Mouse (Mus musculus): ENCODE results near the gene Nkx1-2. TPM values are rescaled to one million over a fixed set of nuclear protein-coding genes. Genes with fewer than 3 reads are reported as not detected.

Nkx1-2 gene
- polyA plus RNA-seq, 1 experiment from 2014 or later, result 0.80 TPM

DNA sequence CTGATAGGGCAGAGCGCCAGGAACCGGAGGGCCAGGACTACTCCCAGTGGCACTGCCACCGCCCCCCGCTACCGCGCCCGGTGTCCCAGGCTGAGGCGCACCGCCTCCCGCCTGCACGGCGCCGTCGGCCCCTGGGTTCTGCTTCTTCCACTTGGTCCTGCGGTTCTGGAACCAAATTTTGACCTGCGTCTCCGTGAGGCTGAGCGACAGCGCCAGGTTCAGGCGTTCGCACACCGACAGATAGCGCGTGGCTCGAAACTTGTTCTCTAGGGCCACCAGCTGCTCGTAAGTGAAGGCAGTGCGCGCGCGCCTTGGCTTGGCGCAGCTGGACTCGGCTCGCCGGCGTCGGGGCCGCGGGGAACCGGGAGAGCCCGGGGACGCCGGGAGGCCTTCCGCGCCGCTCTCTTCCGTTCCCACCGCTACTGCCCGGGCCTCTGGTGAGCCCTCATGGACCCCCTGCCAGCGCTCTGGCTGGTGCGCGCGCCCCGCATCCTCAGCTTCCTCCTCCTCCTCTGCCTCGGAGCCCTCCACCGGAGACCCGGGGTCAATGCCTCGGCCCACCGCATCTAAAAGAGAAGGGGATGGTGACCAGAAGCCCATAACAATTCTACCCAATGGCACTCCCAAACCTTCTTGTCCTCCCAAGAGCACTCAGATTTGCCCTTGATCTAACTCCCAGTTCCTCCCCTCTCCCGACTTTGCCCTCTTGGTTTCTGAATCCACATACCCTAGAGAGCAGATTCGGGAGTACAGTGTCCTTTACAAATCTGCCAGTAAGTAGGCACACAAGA, 2.0 kb downstream of the Nkx1-2 start:
- Histone ChIP-seq H3K4me1 (peaks cover 58% of the 10 kb centered on the region), H3K27me3 (ENCODE audit: low read depth, poor library complexity, severe bottlenecking) (peaks cover 97% of the 10 kb centered on the region), H3K27ac (replicated peaks) (no peak overlapping the region), H3K4me3 (peak overlapping the region; percentile 61), H3K36me3 (no peaks in the 10 kb centered on the region), H3K9me3 (replicated peaks) (no peaks in the 10 kb centered on the region)
- under 1% methylated on average over 60 of the region's 60 CpGs for WGBS
- peak; percentile 59 for DNase-seq (ENCODE audit: low spot score)

DNA sequence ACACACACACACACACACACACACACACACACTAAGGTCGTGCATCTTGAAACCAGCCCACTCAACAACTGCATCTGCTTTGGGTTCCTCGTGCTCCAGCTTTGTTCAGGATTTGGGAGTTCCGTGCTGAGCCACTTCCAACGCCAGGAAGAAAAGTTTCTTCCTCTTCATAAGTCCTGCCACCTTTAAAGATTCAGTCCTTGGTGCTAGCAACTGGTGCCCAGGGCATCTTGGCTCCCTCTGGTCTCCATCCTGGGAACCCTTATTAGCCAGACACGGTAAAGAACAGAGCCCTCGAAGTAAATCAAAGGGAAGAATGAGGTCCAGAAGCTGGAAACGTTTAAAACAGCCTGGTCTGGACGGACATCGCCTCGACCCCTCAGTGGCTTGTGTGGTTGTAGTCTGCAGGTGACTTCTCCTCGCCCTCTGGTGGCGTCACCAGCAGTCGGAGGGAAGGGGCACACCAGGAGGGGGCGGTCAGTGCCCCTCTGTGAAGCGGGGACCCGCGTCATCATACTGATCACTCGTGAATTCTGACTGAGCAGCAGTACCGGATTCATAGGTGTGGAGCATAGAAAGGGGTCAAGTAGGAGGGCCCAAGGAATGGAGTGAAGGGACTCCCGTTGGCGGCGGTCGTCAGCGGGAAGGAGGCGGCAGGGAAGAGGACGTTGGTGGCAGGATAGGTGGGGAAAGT, 2.7 kb downstream of the Nkx1-2 start:
- WGBS, result 5% methylated on average over 26 of the region's 26 CpGs
- Histone ChIP-seq H3K27ac (replicated peaks) (no peak overlapping the region), H3K27me3 (ENCODE audit: low read depth, poor library complexity, severe bottlenecking) (peaks cover 94% of the 10 kb centered on the region), H3K4me1 (peaks cover 51% of the 10 kb centered on the region), H3K36me3 (no peaks in the 10 kb centered on the region), H3K4me3 (peak overlapping the region; percentile 61), H3K9me3 (replicated peaks) (no peaks in the 10 kb centered on the region)
- peak; percentile 33 for DNase-seq (ENCODE audit: low spot score)

DNA sequence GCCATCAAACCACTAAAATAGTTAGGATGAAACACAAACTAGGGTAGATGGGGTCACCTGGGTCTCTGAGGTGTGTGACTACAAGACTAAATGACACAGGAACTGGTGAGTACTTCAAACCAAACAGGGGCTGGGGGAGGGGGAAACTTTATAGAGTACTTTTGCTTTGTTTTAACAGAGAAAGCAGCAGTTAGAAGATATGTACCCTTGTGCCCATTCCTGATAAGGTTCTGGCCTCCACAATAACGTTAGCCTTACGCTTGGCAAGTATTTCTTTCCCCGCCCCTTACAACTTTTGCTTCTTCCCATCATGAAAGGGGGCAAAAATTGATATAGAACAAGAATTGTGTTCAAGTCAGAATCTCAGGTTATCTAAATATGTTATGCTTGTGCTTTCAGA, 3.6 kb downstream of the Nkx1-2 start:
- Histone ChIP-seq H3K27me3 (ENCODE audit: low read depth, poor library complexity, severe bottlenecking) (peaks cover 87% of the 10 kb centered on the region), H3K36me3 (no peaks in the 10 kb centered on the region), H3K9me3 (replicated peaks) (no peaks in the 10 kb centered on the region), H3K4me3 (no peak overlapping the region), H3K4me1 (peaks cover 42% of the 10 kb centered on the region), H3K27ac (replicated peaks) (no peak overlapping the region)
- no peak for DNase-seq (ENCODE audit: low spot score)
- WGBS, result 80% methylated on average over 3 of the region's 3 CpGs

DNA sequence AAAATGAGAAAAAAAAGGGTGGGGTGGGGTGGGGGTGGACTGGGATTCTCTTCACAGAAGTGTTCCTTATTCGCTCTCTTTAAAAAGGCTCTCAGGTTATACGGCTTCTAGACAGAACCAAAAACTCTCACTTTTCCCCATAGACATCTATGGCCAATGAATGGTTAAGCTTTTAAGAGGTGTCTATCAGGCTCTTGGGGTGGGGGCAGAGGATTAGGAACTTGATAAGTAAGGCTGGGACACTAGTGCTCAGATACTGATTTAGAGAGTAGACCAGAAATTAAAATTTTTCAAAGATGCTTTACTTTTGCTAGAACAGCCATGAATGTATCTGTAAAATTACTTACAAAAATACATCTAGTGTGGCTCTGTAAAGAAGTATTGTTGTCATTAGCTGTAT, 5.1 kb downstream of the Nkx1-2 start:
- Histone ChIP-seq H3K9me3 (replicated peaks) (no peaks in the 10 kb centered on the region), H3K4me3 (no peak overlapping the region), H3K4me1 (peaks cover 27% of the 10 kb centered on the region), H3K36me3 (no peaks in the 10 kb centered on the region), H3K27me3 (ENCODE audit: low read depth, poor library complexity, severe bottlenecking) (peaks cover 72% of the 10 kb centered on the region), H3K27ac (replicated peaks) (no peak overlapping the region)
- DNase-seq (ENCODE audit: low spot score), result no peak
- whole genome bisulfite sequencing, result 90% methylated on average over 2 of the region's 2 CpGs

DNA sequence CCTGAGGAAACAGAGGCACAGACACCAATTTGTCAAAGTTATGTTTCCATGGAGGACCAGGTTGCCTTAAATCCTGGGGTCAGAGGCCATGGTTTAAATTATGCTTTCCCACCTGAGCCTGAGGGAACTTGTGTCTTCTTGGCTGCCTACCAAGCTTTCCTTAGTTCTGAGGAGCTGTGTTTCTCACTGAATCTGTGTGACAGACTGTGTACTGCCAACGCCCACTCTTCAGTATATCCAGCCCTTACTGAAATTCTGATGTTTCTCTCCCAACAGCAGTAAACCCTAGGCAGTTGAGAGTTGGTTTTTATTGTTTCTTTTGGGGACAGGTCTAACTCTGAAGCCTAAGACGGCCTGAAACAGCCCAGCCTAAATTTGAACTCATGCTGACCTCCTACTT, 5.7 kb downstream of the Nkx1-2 start:
- 71% methylated on average over 2 of the region's 2 CpGs for WGBS
- Histone ChIP-seq H3K27me3 (ENCODE audit: low read depth, poor library complexity, severe bottlenecking) (peaks cover 66% of the 10 kb centered on the region), H3K4me1 (peaks cover 22% of the 10 kb centered on the region), H3K36me3 (no peaks in the 10 kb centered on the region), H3K4me3 (no peak overlapping the region), H3K27ac (replicated peaks) (no peak overlapping the region), H3K9me3 (replicated peaks) (no peaks in the 10 kb centered on the region)
- DNase-seq (ENCODE audit: low spot score), result no peak

DNA sequence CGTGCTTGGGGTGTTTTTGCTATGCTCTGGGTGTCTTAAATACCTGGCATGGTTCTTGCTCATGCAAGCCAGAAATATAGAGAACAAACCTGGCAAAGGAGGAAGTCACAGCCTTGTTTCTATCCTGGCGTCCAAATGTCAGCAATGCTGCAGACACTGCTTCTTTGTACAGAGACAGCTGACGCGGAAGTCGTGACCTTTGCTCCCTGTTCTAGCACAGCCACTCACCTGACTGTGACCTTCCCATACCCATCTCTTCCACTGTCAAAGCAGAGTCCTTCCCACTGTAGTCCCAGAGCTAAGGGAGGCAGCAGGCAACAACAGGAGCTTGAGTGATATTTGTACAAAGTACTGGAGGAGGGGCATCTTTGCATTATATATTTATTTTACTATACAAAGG, 9.8 kb downstream of the Nkx1-2 start:
- Histone ChIP-seq H3K4me1 (no peaks in the 10 kb centered on the region), H3K27ac (replicated peaks) (no peak overlapping the region), H3K27me3 (ENCODE audit: low read depth, poor library complexity, severe bottlenecking) (peaks cover 25% of the 10 kb centered on the region), H3K4me3 (no peak overlapping the region), H3K9me3 (replicated peaks) (no peaks in the 10 kb centered on the region), H3K36me3 (no peaks in the 10 kb centered on the region)
- WGBS, result 66% methylated on average over 5 of the region's 5 CpGs
- no peak for DNase-seq (ENCODE audit: low spot score)

DNA sequence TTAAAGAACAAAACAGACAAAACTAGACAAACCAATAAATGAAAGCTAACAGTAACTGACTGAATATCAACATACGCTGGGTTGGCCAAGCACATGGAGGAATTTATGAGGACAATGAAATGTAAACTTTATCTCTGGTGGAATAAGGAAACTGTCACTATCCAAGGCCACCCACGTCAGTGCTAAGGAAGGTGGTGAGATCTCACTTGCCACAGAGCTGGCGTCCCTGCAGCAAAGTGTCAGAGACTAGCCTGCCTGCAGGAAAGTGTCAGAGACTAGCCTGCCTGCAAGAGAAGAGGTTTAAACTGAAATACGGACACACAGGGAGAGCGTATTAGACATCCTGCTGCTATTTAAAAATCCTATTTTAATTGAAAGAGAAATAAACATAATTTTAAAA, 12.3 kb downstream of the Nkx1-2 start:
- no peak overlapping the region for H3K27ac ChIP-seq (replicated peaks)
- no peak overlapping the region for H3K4me3 ChIP-seq
- DNase-seq (ENCODE audit: low spot score), result no peak
- H3K27me3 ChIP-seq (ENCODE audit: low read depth, poor library complexity, severe bottlenecking), result peaks cover 5% of the 10 kb centered on the region; the same call in 1 of the 2 replicates
- WGBS, result 74% methylated on average over 5 of the region's 5 CpGs
- no peaks in the 10 kb centered on the region for H3K36me3 ChIP-seq
- H3K9me3 ChIP-seq (replicated peaks), result no peaks in the 10 kb centered on the region
- no peaks in the 10 kb centered on the region for H3K4me1 ChIP-seq

DNA sequence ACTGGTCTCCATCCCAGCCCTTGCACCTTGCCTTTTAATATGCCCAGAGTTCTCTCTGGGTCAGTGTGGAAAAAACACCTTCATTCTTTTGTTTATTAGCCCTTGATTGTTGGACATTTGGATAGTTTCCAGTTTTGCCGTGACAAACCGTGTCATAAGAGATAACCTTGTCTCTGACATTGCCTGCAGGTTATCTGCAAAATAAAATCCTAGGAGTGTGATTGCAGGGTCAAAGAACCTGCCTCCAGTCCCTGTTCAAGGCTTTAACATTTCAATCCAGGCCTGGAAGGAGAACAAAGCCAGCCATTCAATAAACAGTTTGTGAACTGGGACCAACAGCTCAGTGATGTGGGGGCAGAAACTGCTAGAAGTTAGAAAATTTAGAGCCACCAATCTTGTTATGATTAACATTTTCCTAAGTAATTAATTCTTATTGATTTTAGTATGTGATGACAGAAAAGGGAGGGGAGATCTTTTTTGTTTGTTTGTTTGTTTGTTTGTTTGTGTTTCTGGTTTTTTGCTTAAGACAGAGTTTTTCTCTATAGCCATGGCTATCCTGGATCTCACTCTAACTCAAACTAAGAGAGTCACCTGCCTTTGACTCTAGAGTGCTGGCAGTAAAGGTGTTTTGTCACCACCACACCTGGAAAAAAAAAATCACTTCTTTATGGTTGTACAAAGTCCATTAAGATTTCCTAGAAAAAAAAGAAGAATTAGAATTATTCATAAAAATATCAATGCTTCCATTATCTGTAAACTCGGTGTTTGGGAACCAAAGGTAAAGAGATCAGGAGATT, 13.5 kb downstream of the Nkx1-2 start:
- peaks cover 4% of the 10 kb centered on the region; the same call in 1 of the 2 replicates for H3K27me3 ChIP-seq (ENCODE audit: low read depth, poor library complexity, severe bottlenecking)
- no peak for DNase-seq (ENCODE audit: low spot score)
- H3K4me3 ChIP-seq, result no peak overlapping the region
- 90% methylated on average over 3 of the region's 3 CpGs for WGBS
- H3K9me3 ChIP-seq (replicated peaks), result no peaks in the 10 kb centered on the region
- H3K4me1 ChIP-seq, result no peaks in the 10 kb centered on the region
- no peak overlapping the region for H3K27ac ChIP-seq (replicated peaks)
- no peaks in the 10 kb centered on the region for H3K36me3 ChIP-seq

DNA sequence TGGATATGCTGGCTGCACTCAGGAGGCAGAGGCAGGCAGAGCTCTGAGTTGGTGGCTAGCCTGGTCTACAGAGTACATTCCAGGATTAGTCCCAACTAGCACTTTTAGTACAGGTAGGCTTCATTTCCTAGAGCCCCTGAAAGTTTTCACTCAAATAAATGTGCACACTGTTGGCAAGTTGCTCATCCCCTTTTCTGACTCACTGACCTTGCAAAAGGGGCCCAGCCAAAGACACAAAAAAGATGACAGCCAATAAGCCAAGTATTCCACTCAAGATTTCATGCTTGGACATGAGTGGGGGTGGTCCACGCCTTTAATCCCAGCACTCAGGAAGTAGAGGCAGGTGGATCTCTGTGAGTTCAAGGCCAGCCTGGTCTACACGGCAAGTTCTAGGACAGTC, 18.0 kb downstream of the Nkx1-2 start:
- peaks cover 43% of the 10 kb centered on the region for H3K27me3 ChIP-seq (ENCODE audit: low read depth, poor library complexity, severe bottlenecking)
- 85% methylated on average over 2 of the region's 2 CpGs for WGBS
- DNase-seq (ENCODE audit: low spot score), result no peak
- no peaks in the 10 kb centered on the region for H3K9me3 ChIP-seq (replicated peaks)
- H3K4me3 ChIP-seq, result no peak overlapping the region
- H3K36me3 ChIP-seq, result no peaks in the 10 kb centered on the region
- no peak overlapping the region for H3K27ac ChIP-seq (replicated peaks)
- H3K4me1 ChIP-seq, result peaks cover 4% of the 10 kb centered on the region; the same call in 1 of the 2 replicates

DNA sequence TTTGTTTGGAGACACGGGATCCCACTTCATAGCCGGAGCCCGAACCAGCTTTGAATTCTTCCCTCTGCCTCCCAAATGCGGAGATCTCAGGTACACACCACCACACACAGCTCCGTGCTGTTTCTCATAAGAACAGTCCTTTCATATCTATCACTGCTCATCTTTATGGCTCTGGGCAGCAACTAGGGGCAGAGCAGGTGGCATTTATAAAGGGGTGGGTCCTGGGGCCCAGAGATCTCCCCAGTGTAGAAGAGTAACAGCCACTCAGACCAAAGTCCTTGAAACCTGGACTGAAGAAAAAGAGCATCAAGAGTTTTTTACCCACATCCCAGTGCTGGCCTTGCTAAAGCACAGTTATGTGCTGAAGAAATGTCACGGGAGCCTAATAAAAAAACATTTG, 18.9 kb downstream of the Nkx1-2 start:
- Histone ChIP-seq H3K27ac (replicated peaks) (no peak overlapping the region), H3K4me3 (no peak overlapping the region), H3K4me1 (peaks cover 8% of the 10 kb centered on the region), H3K9me3 (replicated peaks) (no peaks in the 10 kb centered on the region), H3K36me3 (no peaks in the 10 kb centered on the region), H3K27me3 (ENCODE audit: low read depth, poor library complexity, severe bottlenecking) (peaks cover 43% of the 10 kb centered on the region)
- no peak for DNase-seq (ENCODE audit: low spot score)
- WGBS, result 83% methylated on average over 6 of the region's 6 CpGs

DNA sequence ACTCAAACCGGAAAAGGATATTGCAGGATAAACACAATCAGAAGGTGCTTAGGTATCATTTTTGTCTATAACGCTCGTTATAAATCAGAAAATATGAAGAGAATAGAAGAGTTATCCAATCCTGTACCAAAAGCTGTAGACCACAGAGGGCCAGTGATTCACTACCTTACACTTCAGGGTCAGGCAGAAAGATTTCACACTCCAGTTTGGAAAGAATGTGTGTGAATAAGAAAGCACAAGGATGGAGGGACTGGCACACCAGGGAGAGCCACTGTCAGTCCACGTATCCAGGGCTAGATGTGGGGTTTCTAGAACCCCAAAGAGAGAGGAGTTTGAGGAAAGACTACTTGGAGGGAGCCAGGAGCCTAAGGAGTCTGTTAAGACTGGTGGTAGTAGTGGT, 22.5 kb downstream of the Nkx1-2 start:
- WGBS, result 58% methylated on average over 4 of the region's 4 CpGs
- H3K27ac ChIP-seq (replicated peaks), result peak overlapping the region; percentile 93
- no peaks in the 10 kb centered on the region for H3K9me3 ChIP-seq (replicated peaks)
- no peak for DNase-seq (ENCODE audit: low spot score)
- no peaks in the 10 kb centered on the region for H3K36me3 ChIP-seq
- H3K4me3 ChIP-seq, result peak overlapping the region; percentile 82; the same call in 1 of the 2 replicates
- H3K27me3 ChIP-seq (ENCODE audit: low read depth, poor library complexity, severe bottlenecking), result peaks cover 43% of the 10 kb centered on the region
- peaks cover 33% of the 10 kb centered on the region for H3K4me1 ChIP-seq

DNA sequence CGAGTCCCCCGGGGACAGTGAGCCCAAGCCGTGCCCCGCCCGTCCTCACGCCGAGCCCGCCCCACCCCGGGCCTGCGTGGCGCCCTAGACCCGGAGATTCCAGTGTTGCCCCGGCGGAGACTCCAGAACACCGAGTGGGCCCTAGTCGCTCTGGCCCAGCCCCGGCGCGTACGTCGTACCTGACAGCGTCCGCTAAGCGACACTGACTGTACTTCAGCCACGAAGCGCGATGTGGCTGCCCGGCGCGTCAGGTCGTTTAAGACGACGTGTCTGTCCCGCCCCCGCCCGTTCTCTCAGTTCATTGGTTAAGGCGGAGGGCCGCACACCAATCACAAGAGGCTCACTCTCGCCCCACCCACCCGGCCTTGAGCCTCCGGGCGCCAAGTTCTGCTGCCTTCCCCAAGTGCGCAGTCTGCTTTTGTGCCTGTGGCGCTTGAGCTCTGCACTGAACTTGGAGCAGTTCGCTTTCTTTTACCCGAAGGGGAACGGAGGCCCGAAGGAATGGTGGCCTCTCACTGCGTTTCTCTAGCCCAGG, 23.3 kb downstream of the Nkx1-2 start, which contains the start of gene Oat:
Gene Oat (minus strand): TSS at position 283 of the 535 bp plus-strand sequence.
- DNase-seq (ENCODE audit: low spot score), result peak; percentile 96
- peaks cover 33% of the 10 kb centered on the region for H3K4me1 ChIP-seq
- H3K27ac ChIP-seq (replicated peaks), result peak within 1 kb of the TSS; percentile 93
- under 1% methylated on average over 49 of the region's 49 CpGs for WGBS
- no peaks in the 10 kb centered on the region for H3K9me3 ChIP-seq (replicated peaks)
- H3K4me3 ChIP-seq, result peak within 1 kb of the TSS; percentile 82
- peaks cover 42% of the 10 kb centered on the region for H3K27me3 ChIP-seq (ENCODE audit: low read depth, poor library complexity, severe bottlenecking)
- no peaks in the 10 kb centered on the region for H3K36me3 ChIP-seq

Measured in midbrain, embryonic 10.5 days (tissue).